Mouse (Mus musculus): ENCODE data around the gene Pparg.

DNA sequence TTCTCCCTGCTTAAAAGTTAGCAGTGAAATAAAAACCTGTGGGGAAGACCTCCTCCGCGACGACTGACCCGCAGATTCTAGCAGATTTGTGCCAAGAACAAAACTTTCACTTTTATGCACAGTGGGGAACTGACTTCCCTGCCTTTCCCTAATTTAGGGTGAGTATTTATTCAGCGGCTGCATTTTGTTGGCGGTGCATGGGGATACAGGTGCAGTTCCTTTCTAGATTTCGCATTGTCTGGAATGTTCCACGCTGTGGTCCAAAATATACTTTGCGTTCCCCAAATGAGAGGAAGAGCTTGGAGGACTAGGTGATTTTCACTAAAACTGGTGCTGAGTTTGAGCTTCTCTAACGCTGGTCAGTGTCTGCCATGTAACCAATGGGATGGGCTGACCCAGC is 16.6 kb upstream of the Pparg start:
- no peak for TF ChIP-seq CTCF (IDR thresholded peaks at IDR 0.05; ENCODE audit: borderline replicate concordance, insufficient read depth, low read length)
- no peak for TF ChIP-seq POLR2A (IDR thresholded peaks at IDR 0.05; ENCODE audit: low read depth, low read length)

Measured in embryonic fibroblast, embryonic 13.5 days (primary cell).